Mouse (Mus musculus): ENCODE results near the gene Gm8279.
"Not testable (repeated sequence)": the region's sequence is repeated elsewhere in the genome, so short reads cannot be mapped to it uniquely, and the experiment has no call there.

Gm8279 gene

GRCm38 (mm10) chr14:5131219-5131618, at the start of gene Gm8279:
TSS of gene Gm8279 (plus strand) at chr14:5131519.
- DNase-seq (ENCODE audit: low read depth in 2 of 2, low spot score in 2 of 2), result not testable (repeated sequence)

GRCm38 (mm10) chr14:5164235-5164634, 32.9 kb downstream of the Gm8279 start, which contains the start of gene Gm3317:
TSS of gene Gm3317 (plus strand) at chr14:5164535.
- DNase-seq (ENCODE audit: low read depth in 2 of 2, low spot score in 2 of 2), result not testable (repeated sequence)

- DNase-seq (ENCODE audit: low read depth in 2 of 2, low spot score in 2 of 2), result not testable (repeated sequence)
These were observed 54.2 kb downstream of the Gm8279 start, which contains the start of gene Gm8271 for GRCm38 (mm10) chr14:5185493-5185892. TSS of gene Gm8271 (plus strand) at chr14:5185793.

Measured in CD8-positive naive resting alpha-beta T cell, adult 2 months (primary cell).